Mouse (Mus musculus) layer of hippocampus, postnatal 10 days (tissue): ENCODE data around the gene Erbin. TPM values are rescaled to one million over a fixed set of nuclear protein-coding genes. Genes with fewer than 3 reads are reported as not detected.

Experiments used
- DNase-seq, 2 experiments: peaks; one replicate each; pipeline ENCODE4 v3.0.0; 2021; ENCODE audit warnings: low spot score in 2 of 2
- total RNA-seq, 2 experiments: library from RNA; stranded (reverse); gene quantifications; 2 replicates each; pipeline ENCODE4 v1.2.3; 2021

Erbin gene
- total RNA-seq, 2 experiments from 2014 or later: 35.0 to 37.3 TPM

DNA sequence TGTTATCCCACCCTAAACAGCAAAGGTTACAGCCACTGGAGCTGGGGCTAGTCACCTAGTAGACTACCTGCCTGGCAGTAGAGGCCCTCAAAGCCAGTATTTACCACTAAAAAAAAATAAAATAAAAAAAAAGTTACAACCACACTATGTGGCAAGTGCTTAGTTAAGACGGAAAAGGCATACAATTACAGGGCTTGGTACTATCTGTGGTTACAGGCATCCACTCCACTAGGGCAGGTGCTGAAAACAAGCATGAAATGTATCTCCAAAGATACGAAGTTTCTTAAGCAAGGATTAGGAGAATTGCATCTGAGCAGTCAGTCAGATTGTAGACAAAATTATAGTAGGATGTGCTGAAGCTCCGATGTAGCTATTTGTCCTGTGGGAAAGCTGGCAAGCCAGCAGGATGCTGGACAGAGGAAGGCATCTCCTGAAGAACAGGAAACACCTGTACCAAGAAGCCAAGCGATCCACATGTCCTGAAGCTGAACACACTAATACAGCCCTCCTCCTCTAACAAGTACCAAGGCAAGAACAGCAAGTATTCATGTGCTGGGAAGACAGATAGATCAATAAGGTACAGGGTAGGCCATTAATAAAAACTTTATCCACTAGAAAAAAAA is 6.1 kb downstream of the Erbin start:
- no peak for DNase-seq

DNA sequence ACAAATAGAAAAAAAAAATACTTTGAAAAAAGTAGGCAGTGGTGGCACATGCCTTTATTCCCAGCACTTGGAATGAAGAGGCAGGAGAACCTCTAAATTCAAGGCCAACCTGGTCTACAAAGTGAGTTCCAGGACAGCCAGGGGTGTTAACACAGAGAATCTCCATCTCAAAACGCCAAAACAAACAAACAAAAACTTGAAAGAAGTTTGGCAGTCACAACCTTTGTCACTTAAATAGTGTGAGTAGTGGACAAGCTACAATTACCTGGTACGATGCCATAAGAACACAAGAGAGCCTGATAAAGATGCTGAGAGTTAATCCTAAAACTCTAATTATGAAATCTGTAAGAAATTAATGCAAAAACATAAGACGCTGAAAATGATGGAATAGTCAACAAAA is 8.0 kb downstream of the Erbin start:
- no peak for DNase-seq

DNA sequence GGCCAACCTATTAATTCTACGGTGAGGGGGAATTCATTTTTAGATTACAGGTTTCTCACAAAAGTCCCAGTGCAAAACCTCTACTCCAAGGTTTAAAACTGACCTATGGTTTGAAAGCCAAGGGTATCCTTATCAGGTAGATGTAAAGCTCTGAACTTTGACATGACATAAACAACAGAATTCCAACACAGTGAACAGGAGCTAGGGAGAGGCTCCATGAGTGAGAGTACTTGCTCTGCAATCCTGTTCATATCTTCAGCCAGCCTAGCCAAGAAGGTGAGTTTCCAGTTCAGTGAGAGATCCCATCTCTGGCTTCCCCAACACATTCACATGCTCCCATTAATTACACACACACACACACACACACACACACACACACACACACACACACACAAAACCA is 9.7 kb downstream of the Erbin start:
- DNase-seq: no peak

DNA sequence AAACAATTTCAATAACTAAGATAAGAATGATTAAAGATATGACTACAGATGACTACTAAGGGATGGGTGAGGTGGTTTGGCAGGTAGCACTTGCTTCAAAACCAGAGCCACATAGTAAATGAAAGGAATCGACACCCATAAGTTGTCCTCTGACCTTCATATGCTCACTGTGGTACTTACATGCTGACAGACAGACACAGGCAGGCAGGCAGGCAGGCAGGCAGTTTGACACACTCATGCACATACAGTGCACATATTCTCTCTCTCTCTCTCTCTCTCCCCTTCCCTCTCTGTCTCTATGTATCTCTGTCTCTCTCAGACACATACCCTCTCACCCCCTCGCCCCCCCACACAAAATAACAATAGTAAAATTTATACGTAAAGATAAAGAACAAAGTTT is 10.4 kb downstream of the Erbin start:
- DNase-seq: no peak

DNA sequence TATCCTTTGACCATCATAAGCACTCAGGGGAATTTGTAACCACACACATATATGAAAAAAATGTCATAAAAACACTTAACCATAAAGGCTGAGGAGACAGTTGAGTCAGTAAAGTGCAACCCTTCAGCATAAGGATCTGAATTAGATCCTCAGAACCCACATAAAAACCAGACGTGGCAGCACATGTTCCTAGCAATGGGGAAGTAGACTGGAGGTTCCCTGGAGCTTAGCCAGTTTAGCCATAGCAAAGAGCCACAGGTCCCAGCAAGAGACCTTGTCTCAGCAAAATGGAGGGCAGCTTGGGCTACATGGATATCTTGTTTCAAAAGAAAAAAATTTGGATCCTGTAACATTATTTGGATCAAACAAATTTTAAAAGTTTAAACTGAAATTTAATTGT is 20.3 kb downstream of the Erbin start:
- DNase-seq: no peak

DNA sequence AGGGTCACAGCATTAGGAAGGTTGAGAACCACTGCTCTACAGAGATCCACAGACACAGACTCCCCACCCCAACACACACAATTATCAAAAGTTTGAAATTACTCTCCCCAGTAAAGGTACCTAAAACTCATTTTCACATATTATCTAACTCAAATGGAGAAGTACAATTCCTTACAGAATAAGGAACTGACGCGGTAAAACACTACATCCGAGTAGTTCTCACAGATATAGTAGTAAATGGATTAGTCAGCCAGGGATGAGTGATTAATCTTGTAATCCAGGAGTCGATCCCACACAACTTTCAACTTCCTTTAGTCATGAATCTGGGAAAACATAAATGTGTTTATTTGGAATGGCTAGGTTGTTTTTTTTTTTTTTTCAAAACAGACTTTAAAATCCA is 22.7 kb downstream of the Erbin start:
- DNase-seq: no peak

DNA sequence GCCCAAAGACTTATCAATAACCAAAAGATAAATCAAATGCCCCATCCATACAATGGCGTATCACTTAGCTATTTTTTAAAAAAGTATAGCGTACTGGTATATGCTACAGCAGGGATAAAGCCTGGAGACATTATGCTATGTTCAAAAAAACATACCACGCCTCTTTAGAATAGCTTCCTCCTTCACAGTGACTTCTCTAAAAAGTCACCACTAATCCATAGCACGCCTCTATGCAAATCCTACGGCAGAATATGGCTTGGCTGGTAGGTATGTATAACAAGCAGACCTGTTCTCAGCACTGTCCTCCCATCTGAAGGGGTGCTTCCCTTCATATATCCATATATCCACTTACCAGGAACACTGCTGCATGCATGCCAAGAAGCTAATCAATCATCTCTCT is 27.2 kb downstream of the Erbin start:
- DNase-seq: no peak

DNA sequence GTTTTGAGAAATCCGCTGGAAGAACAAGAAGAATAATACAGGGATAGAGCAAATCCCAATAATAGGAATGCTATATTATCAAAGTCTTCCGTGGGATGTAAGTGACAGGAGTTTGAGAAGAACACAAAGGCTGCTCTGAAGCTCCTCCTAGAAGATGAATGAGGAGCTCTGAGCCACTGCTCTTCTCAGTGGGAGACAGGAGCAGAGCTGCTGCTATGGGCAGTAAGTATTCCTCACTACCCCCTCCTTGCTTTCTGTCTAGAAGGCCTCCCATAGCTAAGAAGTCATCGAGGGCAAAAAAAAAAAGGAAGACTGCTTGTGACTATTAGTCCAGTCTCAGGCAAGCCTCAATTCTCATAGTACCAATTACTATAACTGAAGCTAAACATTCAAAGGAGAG is 30.3 kb downstream of the Erbin start:
- no peak for DNase-seq

DNA sequence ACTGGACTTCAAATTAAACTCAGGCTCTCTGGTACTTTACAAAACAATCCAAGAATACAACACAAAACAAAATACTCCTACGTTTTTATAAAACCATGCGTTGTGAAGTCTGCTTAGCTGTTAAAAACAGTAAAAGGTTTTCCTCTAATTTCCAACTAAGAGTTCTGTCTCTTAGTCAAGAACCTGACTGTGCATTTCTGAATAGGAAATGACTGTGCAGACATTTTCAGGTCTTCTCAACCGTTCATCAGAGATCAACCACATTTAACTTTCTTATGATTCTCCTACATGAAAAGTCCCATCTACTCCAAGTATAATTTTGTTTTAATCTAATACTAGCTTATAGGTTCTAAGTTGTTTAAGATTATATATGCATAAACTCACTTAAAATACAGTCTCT is 33.8 kb downstream of the Erbin start:
- no peak for DNase-seq

DNA sequence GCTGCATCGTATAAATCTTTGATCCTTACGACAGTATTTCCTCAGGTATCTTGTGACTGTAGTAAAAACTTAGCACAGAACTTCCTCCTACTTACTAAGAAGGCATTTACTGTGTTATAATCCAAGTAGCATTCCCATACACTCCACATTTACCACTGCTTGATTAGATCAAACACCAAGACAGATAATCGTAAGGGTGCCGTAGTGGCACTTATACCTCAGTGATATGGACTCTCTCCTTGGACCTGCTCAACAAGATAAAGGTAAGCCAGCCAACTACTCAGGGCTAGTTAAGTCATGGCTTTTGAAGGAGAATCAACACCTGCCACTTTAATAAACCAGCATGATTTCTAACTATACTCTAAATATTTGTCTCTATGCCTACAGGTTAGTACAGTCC is 39.1 kb downstream of the Erbin start:
- DNase-seq: no peak

DNA sequence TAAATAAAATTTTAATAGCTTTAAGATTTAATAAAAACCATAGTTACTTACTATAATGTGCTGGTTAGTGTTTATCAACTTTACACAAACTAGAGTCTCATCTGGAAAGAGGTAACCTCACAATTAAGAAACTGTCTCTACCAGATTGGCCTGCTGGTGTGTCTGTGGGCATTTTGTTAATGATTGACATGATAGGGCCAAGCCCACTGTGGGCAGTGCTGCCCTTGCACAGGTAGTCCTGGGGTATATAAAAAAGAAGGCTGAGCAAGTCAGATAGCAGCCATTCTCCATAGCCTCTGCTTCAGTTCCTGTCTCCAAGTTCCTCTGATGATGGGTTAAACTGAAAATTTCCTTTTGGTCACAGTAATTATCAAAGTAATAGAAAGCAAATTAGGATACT is 43.6 kb downstream of the Erbin start:
- DNase-seq: no peak

DNA sequence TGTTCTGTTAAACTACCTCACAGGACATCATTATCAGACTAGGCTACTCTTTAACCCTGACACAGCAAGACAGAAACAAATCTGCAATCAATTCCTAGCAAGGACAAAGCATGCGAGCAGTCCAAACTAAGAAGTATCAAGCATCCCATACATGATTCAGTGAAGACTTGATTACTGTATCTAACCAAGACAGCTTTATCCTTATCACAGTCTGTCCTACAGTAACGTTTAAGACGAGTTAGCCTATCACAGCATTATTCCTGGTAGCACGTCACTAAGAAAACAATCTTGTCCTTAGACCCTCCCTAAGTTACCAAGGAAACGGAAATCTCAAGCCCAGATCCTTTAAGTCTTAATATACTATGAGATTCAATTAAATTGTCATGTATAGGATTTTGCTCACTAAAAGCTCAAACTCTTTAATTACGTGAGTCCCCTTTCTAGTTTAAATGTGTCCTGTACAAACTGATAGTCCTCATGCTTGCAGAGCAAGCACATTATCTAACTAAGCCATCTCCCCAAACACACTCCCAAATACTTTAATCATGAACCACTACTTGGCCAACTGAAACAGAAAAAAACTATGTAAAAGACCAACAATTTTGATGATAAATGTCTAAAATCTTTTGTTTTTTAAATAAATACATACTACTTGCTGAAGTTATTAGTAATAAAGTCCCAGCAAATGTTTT is 44.3 kb downstream of the Erbin start:
- no peak for DNase-seq

DNA sequence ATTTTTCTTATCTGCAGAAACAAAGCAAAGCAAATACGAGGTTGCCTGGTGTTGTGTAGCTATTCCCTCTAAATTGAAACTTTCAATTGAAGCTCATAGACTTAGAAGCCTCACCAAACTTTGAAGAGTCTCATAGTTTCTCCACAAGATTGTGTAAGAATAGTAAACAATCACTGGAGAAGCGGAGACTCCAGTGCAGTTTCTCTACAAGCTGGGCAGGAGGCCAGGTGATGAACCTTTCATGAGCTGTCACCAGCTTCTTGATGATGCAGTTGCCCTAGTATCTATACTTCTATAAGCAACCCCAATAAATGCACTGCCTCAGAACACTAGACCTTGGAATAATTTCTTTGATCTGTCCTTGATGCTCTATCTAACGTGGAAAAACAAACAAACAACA is 49.5 kb downstream of the Erbin start:
- DNase-seq: no peak

DNA sequence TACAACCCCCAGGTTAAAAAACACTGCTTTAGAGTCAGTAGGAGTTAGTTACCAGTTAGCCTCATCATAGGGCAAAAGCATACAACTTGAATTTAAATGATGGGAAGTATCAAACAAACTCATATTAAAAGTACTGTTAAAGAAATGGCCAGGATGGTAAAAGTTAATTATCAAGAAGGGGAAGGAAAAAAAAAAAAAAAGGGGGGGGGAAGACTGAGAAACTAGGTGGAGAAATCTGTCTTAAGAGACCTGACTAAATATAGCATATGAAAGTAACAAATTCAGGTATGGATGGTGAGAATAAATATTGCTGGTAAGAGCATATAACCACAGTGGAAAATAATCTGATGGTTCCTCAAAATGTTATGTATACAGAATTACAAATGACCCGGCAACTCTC is 50.2 kb downstream of the Erbin start:
- DNase-seq: no peak

DNA sequence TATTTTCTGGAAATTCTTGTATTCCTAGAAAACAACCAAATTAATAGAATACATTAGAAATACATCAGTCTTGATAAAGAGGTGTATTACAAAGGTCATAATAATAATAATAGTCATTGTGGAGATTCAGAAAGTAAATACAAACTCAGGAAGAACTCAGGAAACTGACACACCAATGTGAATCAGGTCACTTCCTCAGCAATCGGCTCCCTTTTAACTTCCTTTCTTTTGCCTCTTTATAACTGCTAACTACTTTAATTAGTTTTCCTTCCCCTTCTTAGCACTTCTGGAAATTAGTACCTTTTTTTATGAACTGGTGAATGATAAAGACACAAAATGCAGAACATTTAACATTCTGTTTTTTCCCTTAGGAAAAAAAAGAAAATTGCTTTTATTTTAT is 51.4 kb downstream of the Erbin start:
- DNase-seq: no peak

DNA sequence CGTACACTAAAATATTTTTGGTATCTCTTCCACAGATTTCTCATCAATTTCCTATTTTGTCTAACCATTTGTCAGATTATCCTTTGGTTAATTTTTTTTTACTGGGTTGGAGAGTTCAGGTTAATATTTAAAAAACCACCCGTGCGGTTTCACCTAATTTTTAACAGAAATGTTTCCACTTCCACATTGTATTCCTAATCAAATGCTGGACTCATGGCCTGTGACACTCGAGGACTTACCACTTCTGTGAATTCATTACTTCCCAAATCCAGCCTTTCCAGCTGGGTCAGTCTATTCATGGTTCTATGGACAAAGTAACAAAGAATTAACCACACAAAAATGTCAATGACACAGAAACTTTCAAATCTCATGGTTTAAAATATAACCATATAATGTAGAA is 58.3 kb downstream of the Erbin start:
- DNase-seq: no peak

DNA sequence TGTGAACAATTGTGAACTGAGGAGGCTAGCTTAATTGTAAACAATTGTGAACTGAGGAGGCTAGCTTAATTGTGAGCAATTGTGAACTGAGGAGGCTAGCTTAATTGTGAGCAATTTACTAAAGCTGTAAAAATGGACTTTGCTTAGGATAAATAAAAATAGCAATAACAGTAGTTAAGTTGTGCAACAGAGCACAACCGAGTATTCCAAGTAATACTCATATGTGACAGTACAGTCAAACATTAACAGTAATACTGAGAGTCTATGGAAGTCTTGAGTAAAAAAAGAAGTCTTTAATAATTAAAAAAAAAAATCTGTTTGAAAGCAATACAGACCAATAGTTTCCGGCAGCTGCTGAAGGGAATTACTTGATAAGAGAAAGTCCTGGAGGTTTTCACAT is 61.3 kb downstream of the Erbin start:
- DNase-seq: no peak

DNA sequence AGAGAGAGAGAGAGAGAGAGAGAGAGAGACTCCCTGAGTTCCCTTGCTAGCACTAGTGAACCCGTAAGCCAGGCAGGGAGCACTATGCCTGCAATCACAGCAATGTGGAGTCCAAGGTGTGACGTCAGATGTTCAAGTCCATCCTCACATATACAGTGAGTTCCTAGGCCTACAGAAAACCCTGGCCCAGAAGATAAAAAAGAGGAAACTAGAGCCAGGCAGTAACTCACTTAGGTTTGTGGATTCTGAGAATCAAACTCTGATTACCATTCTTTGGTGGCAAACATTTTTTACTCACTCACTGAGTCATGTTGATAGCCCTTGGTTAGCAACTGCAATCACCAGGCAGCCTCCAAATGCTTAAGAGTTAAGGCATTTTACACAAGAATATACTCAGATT is 72.7 kb downstream of the Erbin start:
- DNase-seq: no peak

DNA sequence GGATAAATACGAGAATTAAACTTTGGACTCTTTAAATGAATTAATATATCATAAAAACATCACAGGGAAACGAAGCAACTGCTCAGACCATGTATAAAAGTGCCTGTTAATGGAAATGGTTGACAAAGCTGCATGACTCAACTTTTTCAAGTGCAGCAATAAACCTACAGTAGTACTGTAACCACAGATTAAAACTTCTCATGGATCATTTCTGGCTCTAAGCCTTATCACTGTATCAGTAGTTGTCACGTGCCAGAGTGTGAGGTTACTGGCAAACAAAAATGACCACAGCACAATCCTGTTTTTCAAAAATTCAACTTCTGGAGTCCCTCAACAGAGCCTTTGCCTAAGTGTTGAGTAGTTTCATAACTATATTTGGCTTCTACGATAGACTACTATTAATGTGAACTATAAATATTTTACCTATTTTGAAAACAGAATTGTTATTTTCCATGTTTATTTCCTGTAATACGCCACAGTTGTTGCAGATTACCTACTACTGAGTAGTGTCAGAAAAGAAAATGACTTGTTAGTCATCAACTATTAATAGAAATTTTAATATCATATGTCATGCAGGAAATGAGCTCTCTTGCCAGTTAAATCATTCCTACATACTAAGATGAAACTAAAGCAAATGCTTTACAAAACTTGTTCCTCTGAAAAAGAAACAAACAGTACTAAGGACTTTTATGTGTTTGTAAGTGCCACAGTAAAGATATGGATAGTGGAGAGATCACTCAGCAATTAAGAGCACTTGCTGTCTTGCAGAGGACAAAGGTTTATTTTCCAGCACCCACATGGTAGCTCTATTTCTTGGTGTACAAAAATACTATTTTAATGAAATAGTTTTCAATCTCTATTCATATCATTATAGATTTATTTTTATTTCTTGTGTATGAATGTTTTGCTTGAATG is 78.8 kb downstream of the Erbin start:
- DNase-seq: no peak

DNA sequence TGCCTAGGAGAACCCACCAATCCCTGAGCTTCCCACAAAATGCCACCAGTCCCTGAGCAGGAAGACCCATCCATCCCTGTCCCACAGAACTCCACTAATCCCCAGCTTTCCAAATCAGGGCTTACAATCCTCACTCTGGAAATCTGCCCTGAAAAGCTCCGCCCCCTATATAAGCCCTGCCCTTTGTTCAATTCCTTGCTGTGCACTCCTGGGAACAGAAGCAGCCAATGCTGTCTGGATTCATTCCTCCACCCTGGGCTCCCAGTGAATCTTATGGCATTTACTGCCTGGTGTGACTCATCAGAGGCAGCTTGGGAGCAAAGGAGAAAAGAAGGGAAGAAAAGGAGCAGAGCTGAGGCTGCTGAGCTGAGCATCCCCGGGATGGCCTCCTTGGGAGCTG is 81.7 kb downstream of the Erbin start:
- no peak for DNase-seq

DNA sequence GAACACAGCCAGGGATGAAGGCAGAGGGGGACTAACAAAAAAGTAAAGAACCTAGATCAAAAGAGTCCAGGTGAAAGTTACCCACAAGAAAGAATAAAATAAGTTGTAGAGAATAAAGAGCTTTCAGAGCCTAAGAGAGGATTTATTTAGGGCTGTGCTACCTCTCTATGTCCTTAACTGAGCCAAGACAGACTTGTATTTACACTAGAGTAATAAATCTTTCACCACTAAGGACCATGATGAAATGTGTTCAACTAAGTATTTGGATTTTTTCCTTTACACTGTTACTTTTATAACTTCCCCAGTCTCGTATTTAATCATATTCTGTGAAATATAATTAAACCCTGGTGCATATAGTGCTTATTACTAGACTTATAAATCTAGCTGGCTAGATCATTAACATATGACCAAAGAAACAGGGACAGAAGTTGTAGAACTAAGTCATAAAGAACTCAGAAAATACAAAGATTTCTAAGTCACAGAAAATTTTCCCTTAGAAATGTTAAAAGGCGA is 90.6 kb downstream of the Erbin start:
- DNase-seq: no peak

DNA sequence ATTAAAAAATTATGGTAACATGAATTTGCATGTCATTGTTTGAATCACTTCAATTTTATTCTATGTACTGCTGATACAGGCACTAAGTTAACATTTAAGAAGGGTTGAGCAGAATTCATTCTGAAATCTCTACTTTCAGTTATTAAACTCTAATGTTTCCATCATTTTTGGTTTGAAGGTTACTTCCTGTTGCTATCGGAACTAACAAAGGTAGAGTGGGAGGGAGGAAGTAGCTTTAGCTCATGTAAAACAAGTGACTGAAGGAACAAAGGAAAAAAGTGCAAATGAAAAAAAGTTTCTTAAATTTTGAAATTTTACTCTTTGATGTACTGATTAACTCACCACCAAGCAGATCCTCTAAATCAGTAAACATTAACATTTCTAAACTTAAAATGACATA is 98.0 kb downstream of the Erbin start:
- DNase-seq: no peak
